Mouse (Mus musculus): Measurements from ENCODE around the gene Gm19668.
"Not testable (repeated sequence)": the region's sequence is repeated elsewhere in the genome, so short reads cannot be mapped to it uniquely, and the experiment has no call there.

Gm19668 gene

GRCm38 (mm10) chr10:77771225-77771624 is 27.7 kb downstream of the Gm19668 start, which contains the start of gene Gm3238:
Gene Gm3238, minus strand, starts transcription at chr10:77771325.
- not testable (repeated sequence) for DNase-seq (ENCODE audit: low spot score in 2 of 2)

- no peak for DNase-seq (ENCODE audit: low spot score in 2 of 2)
Observed at GRCm38 (mm10) chr10:77769727-77770126, 29.2 kb downstream of the Gm19668 start.

GRCm38 (mm10) chr10:77759582-77759981 is 39.4 kb downstream of the Gm19668 start, which contains the start of gene Gm3233:
Gene Gm3233, minus strand, starts transcription at chr10:77759682.
- not testable (repeated sequence) for DNase-seq (ENCODE audit: low spot score in 2 of 2)

GRCm38 (mm10) chr10:77753448-77753847 is 45.5 kb downstream of the Gm19668 start:
- DNase-seq (ENCODE audit: low spot score in 2 of 2): no peak

- DNase-seq (ENCODE audit: low spot score in 2 of 2): not testable (repeated sequence)
Observed at GRCm38 (mm10) chr10:77752312-77752711, 46.6 kb downstream of the Gm19668 start.

- not testable (repeated sequence) for DNase-seq (ENCODE audit: low spot score in 2 of 2)
Observed at GRCm38 (mm10) chr10:77751254-77751653, 47.7 kb downstream of the Gm19668 start, which contains the start of gene Gm9736. Gene Gm9736, minus strand, starts transcription at chr10:77751354.

- not testable (repeated sequence) for DNase-seq (ENCODE audit: low spot score in 2 of 2)
Observed at GRCm38 (mm10) chr10:77750686-77751085, 48.2 kb downstream of the Gm19668 start.
